Comparison of ENCODE assay signal across 21 mouse cellular contexts in the genomic region with DNA sequence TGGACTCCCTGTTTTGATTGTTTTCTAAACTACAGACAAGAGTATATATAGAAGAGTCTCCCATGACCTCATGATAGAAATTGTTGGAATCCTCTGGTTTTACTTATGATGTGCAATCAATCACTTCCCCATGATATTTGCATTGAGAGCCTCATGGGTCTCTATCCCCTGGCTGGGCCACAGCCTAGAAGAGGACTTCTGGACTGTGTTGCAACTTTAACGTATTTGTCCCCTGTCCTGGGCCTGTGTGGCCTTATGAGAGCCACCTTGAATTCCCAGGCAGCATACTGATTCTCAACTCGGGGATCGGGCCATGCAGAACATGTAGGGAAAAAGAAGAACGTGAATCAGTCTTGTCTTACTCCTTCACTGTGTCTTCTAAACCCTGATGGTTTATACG.
A peak's percentile ranks its signal among the peaks of the same experiment; 100 is the strongest.
DNase-seq lines count a peak whose midpoint lies in the region; ATAC-seq and TF ChIP-seq lines count a peak whose summit lies in the region.
"Had no signal": no experiment of that assay in that cellular context is flagged by ENCODE, and none has a peak within 500 bp of the region (broad histone marks: within the 10 kb centered on the region; RNA-seq: fewer than 3 reads in every experiment).

No protein-coding gene starts in this region.

- H3K4me3 ChIP-seq in liver, embryonic 16.5 days (ENCODE audit: low read depth, low read length): no peak overlapping the region
- H3K4me3 ChIP-seq in liver, embryonic 11.5 days (ENCODE audit: low read depth, low read length): no peak overlapping the region
- H3K4me3 ChIP-seq in liver, postnatal 0 days (ENCODE audit: low read depth, low read length): no peak overlapping the region
- no peak overlapping the region for H3K4me3 ChIP-seq in liver, embryonic 12.5 days
- no peak overlapping the region for H3K4me3 ChIP-seq in midbrain, embryonic 11.5 days (ENCODE audit: low read depth, low read length)
- no peak overlapping the region for H3K4me3 ChIP-seq in midbrain, embryonic 14.5 days (replicated peaks; ENCODE audit: low read depth, low read length)

- no peak overlapping the region for H3K27ac ChIP-seq in liver, embryonic 16.5 days (ENCODE audit: low read length)
- no peak overlapping the region for H3K27ac ChIP-seq in liver, embryonic 11.5 days (ENCODE audit: low read depth, low read length)
- H3K27ac ChIP-seq in liver, postnatal 0 days (ENCODE audit: low read depth): no peak overlapping the region
- H3K27ac ChIP-seq in liver, embryonic 12.5 days: no peak overlapping the region
- H3K27ac ChIP-seq in midbrain, embryonic 11.5 days (ENCODE audit: low read depth, low read length): no peak overlapping the region
- no peak overlapping the region for H3K27ac ChIP-seq in midbrain, embryonic 14.5 days (replicated peaks; ENCODE audit: low read depth, low read length)

- no peak overlapping the region for H3K4me2 ChIP-seq in liver, embryonic 16.5 days (ENCODE audit: low read depth, low read length)
- no peak overlapping the region for H3K4me2 ChIP-seq in liver, embryonic 11.5 days
- no peak overlapping the region for H3K4me2 ChIP-seq in liver, postnatal 0 days (ENCODE audit: low read depth, low read length)
- no peak overlapping the region for H3K4me2 ChIP-seq in liver, embryonic 12.5 days
- H3K4me2 ChIP-seq in midbrain, embryonic 11.5 days: no peak overlapping the region
- H3K4me2 ChIP-seq in midbrain, embryonic 14.5 days (ENCODE audit: low read length): no peak overlapping the region

- no peak for DNase-seq in liver, embryonic 11.5 days (ENCODE audit: low spot score)
- DNase-seq in liver, postnatal 0 days: no peak
- peak; percentile 35 for DNase-seq in midbrain, embryonic 11.5 days (ENCODE audit: low spot score, missing footprints)
- no peak for DNase-seq in midbrain, embryonic 14.5 days
- DNase-seq: adrenal gland, adult 2 months; adrenal gland, adult 8-10 months; adrenal gland, postnatal 10 days; adrenal gland, postnatal 14 days; adrenal gland, postnatal 25 days; adrenal gland, postnatal 36 days; B cell, adult 2 months; cerebellum, adult 11 months; cerebellum, adult 11-12 months; cerebellum, adult 18-20 months had no signal

- H3K4me1 ChIP-seq in liver, embryonic 16.5 days (ENCODE audit: control insufficient read depth, low read depth, low read length): no peaks in the 10 kb centered on the region
- no peaks in the 10 kb centered on the region for H3K4me1 ChIP-seq in liver, embryonic 11.5 days (replicated peaks; ENCODE audit: control insufficient read depth, insufficient read depth, low read length)
- H3K4me1 ChIP-seq in liver, postnatal 0 days (ENCODE audit: insufficient read depth): no peaks in the 10 kb centered on the region
- no peaks in the 10 kb centered on the region for H3K4me1 ChIP-seq in liver, embryonic 12.5 days
- H3K4me1 ChIP-seq in midbrain, embryonic 11.5 days (ENCODE audit: control insufficient read depth, insufficient read depth, low read length): no peaks in the 10 kb centered on the region
- H3K4me1 ChIP-seq in midbrain, embryonic 14.5 days (ENCODE audit: control insufficient read depth, insufficient read depth, low read length): no peaks in the 10 kb centered on the region

- no peak for TF ChIP-seq EP300 in liver, postnatal 0 days (IDR thresholded peaks at IDR 0.05; ENCODE audit: low read depth)

- H3K27me3 ChIP-seq in liver, embryonic 16.5 days (ENCODE audit: control insufficient read depth, insufficient read depth, low read depth, low read length): no peaks in the 10 kb centered on the region
- H3K27me3 ChIP-seq in liver, embryonic 11.5 days (replicated peaks; ENCODE audit: control insufficient read depth, insufficient read depth, low read length): no peaks in the 10 kb centered on the region
- H3K27me3 ChIP-seq in liver, postnatal 0 days (ENCODE audit: insufficient read depth, low read length): no peaks in the 10 kb centered on the region
- no peaks in the 10 kb centered on the region for H3K27me3 ChIP-seq in liver, embryonic 12.5 days (replicated peaks)
- no peaks in the 10 kb centered on the region for H3K27me3 ChIP-seq in midbrain, embryonic 11.5 days (ENCODE audit: control insufficient read depth, insufficient read depth, low read length)
- no peaks in the 10 kb centered on the region for H3K27me3 ChIP-seq in midbrain, embryonic 14.5 days (ENCODE audit: control insufficient read depth, insufficient read depth, low read length)
- H3K27me3 ChIP-seq: CH12.LX, Patski had no signal

- no peaks in the 10 kb centered on the region for H3K9me3 ChIP-seq in liver, embryonic 16.5 days (replicated peaks; ENCODE audit: control insufficient read depth, low read length)
- H3K9me3 ChIP-seq in liver, embryonic 11.5 days (ENCODE audit: control insufficient read depth, low read length): no peaks in the 10 kb centered on the region
- no peaks in the 10 kb centered on the region for H3K9me3 ChIP-seq in liver, postnatal 0 days (ENCODE audit: low read length)
- no peaks in the 10 kb centered on the region for H3K9me3 ChIP-seq in liver, embryonic 12.5 days (replicated peaks)
- H3K9me3 ChIP-seq in midbrain, embryonic 11.5 days (ENCODE audit: control insufficient read depth, low read length): no peaks in the 10 kb centered on the region
- H3K9me3 ChIP-seq in midbrain, embryonic 14.5 days (ENCODE audit: control insufficient read depth, low read length): no peaks in the 10 kb centered on the region
- H3K9me3 ChIP-seq: G1E had no signal

- WGBS in liver, embryonic 16.5 days (ENCODE audit: insufficient replicate concordance): 69% methylated on average over 5 of the region's 5 CpGs
- WGBS in liver, embryonic 11.5 days: 82% methylated on average over 5 of the region's 5 CpGs
- WGBS in liver, postnatal 0 days (ENCODE audit: insufficient replicate concordance): 72% methylated on average over 5 of the region's 5 CpGs
- 68% methylated on average over 5 of the region's 5 CpGs for WGBS in liver, embryonic 12.5 days (ENCODE audit: insufficient replicate concordance)
- 88% methylated on average over 5 of the region's 5 CpGs for WGBS in midbrain, embryonic 11.5 days
- WGBS in midbrain, embryonic 14.5 days: 90% methylated on average over 5 of the region's 5 CpGs

- no peak for TF ChIP-seq CTCF in liver, postnatal 0 days (IDR thresholded peaks at IDR 0.05; ENCODE audit: low read depth)

- no peak overlapping the region for H3K9ac ChIP-seq in liver, embryonic 16.5 days (ENCODE audit: low read depth, low read length)
- no peak overlapping the region for H3K9ac ChIP-seq in liver, embryonic 11.5 days (ENCODE audit: low read depth, low read length)
- H3K9ac ChIP-seq in liver, postnatal 0 days (replicated peaks): no peak overlapping the region
- no peak overlapping the region for H3K9ac ChIP-seq in liver, embryonic 12.5 days
- no peak overlapping the region for H3K9ac ChIP-seq in midbrain, embryonic 11.5 days (ENCODE audit: low read length)
- no peak overlapping the region for H3K9ac ChIP-seq in midbrain, embryonic 14.5 days (replicated peaks; ENCODE audit: low read length)

- ATAC-seq in liver, embryonic 16.5 days (ENCODE audit: low read depth): peak; percentile 59; the same call in 1 of the 2 replicates
- no peak for ATAC-seq in liver, embryonic 11.5 days (replicated peaks; ENCODE audit: low FRiP score)
- peak; percentile 66; the same call in 1 of the 2 replicates for ATAC-seq in liver, postnatal 0 days
- ATAC-seq in liver, embryonic 12.5 days: no peak
- no peak for ATAC-seq in midbrain, embryonic 11.5 days (ENCODE audit: low FRiP score)
- ATAC-seq in midbrain, embryonic 14.5 days (ENCODE audit: low FRiP score, low TSS enrichment): no peak
- ATAC-seq: activated CD4-positive, CD25-positive, alpha-beta regulatory T cell, adult 4 months; CD4-positive, CD25-positive, alpha-beta regulatory T cell, adult 4 months; Patski had no signal

- no peaks in the 10 kb centered on the region for H3K36me3 ChIP-seq in liver, embryonic 16.5 days (ENCODE audit: control insufficient read depth, insufficient read depth)
- no peaks in the 10 kb centered on the region for H3K36me3 ChIP-seq in liver, embryonic 11.5 days (ENCODE audit: control insufficient read depth, insufficient read depth, low read length)
- no peaks in the 10 kb centered on the region for H3K36me3 ChIP-seq in liver, postnatal 0 days (replicated peaks; ENCODE audit: insufficient read depth, low read length)
- H3K36me3 ChIP-seq in liver, embryonic 12.5 days: no peaks in the 10 kb centered on the region
- H3K36me3 ChIP-seq in midbrain, embryonic 11.5 days (ENCODE audit: control insufficient read depth, insufficient read depth, low read length): no peaks in the 10 kb centered on the region
- no peaks in the 10 kb centered on the region for H3K36me3 ChIP-seq in midbrain, embryonic 14.5 days (ENCODE audit: control insufficient read depth, insufficient read depth, low read length)
- H3K36me3 ChIP-seq: G1E had no signal

Comparison
In these comparisons a context has a peak if more than half of its experiments do, and no peak if none do; other contexts are left out.
1. ATAC-seq: peak in liver, embryonic 16.5 days (single experiment) and liver, postnatal 0 days (single experiment); none in liver, embryonic 11.5 days (single experiment), liver, embryonic 12.5 days (single experiment), midbrain, embryonic 11.5 days (single experiment) and midbrain, embryonic 14.5 days (single experiment).